Mouse (Mus musculus) left cerebral cortex, adult 9 months (tissue): Measurements from ENCODE around the gene Gata3.

Experiments used
- DNase-seq, 2 experiments: peaks; one replicate each; pipeline ENCODE4 v3.0.0; 2022; ENCODE audit warnings: low spot score in 2 of 2

The Gata3 gene

GRCm38 (mm10) chr2:9889651-9890183, at the start of gene Gata3:
Gene Gata3, minus strand, starts transcription at chr2:9890034.
- DNase-seq = no peak

GRCm38 (mm10) chr2:9939250-9939649, 49.4 kb upstream of the Gata3 start:
- no peak for DNase-seq

GRCm38 (mm10) chr2:9935965-9936364, 46.1 kb upstream of the Gata3 start:
- no peak for DNase-seq

GRCm38 (mm10) chr2:9926905-9927283, 37.1 kb upstream of the Gata3 start:
- DNase-seq = no peak

GRCm38 (mm10) chr2:9926194-9926904, 36.5 kb upstream of the Gata3 start:
- DNase-seq = no peak

GRCm38 (mm10) chr2:9918691-9919471, 29.0 kb upstream of the Gata3 start:
- no peak for DNase-seq

- DNase-seq = no peak
Measured at GRCm38 (mm10) chr2:9917602-9918001, 27.8 kb upstream of the Gata3 start.

- no peak for DNase-seq
Measured at GRCm38 (mm10) chr2:9905995-9906394, 16.2 kb upstream of the Gata3 start.

GRCm38 (mm10) chr2:9903854-9904560, 14.2 kb upstream of the Gata3 start:
- DNase-seq = no peak

- DNase-seq = no peak
Measured at GRCm38 (mm10) chr2:9897846-9898245, 8.0 kb upstream of the Gata3 start.

GRCm38 (mm10) chr2:9896097-9896770, 6.4 kb upstream of the Gata3 start:
- DNase-seq = no peak

GRCm38 (mm10) chr2:9894836-9895593, 5.2 kb upstream of the Gata3 start:
- no peak for DNase-seq

- no peak for DNase-seq
Measured at GRCm38 (mm10) chr2:9893272-9893953, 3.6 kb upstream of the Gata3 start.

- DNase-seq = no peak
Measured at GRCm38 (mm10) chr2:9892541-9892940, 2.7 kb upstream of the Gata3 start.

- no peak for DNase-seq
Measured at GRCm38 (mm10) chr2:9890906-9891305, 1.1 kb upstream of the Gata3 start.

- DNase-seq = no peak
Measured at GRCm38 (mm10) chr2:9890251-9890650, 417 bp upstream of the Gata3 start.

- DNase-seq = no peak
Measured at GRCm38 (mm10) chr2:9888913-9889650, 752 bp downstream of the Gata3 start, which contains the start of gene 9230102O04Rik. Gene 9230102O04Rik, minus strand, starts transcription at chr2:9889540.

- DNase-seq = no peak
Measured at GRCm38 (mm10) chr2:9887636-9888035, 2.2 kb downstream of the Gata3 start.

- DNase-seq = no peak
Measured at GRCm38 (mm10) chr2:9886921-9887610, 2.8 kb downstream of the Gata3 start.
